Mouse (Mus musculus) retina, postnatal 7 days (tissue): Measurements from ENCODE around the gene Tigit.

Experiments
- DNase-seq: peaks from one replicate; pipeline ENCODE4 v3.0.0-alpha.2; 2012; ENCODE audit warnings: low read depth, low spot score

The Tigit gene

GRCm38 (mm10) chr16:43618286-43618685, 45.7 kb downstream of the Tigit start:
- no peak for DNase-seq

- DNase-seq: no peak
These were observed 46.6 kb downstream of the Tigit start for GRCm38 (mm10) chr16:43617346-43617745.

GRCm38 (mm10) chr16:43616348-43616747, 47.6 kb downstream of the Tigit start:
- DNase-seq: no peak

- DNase-seq: no peak
These were observed 53.6 kb downstream of the Tigit start for GRCm38 (mm10) chr16:43610375-43610774.

- DNase-seq: no peak
These were observed 55.9 kb downstream of the Tigit start for GRCm38 (mm10) chr16:43608066-43608465.

- no peak for DNase-seq
These were observed 56.9 kb downstream of the Tigit start for GRCm38 (mm10) chr16:43607086-43607485.

GRCm38 (mm10) chr16:43604399-43605013, 59.4 kb downstream of the Tigit start:
- no peak for DNase-seq

- no peak for DNase-seq
These were observed 60.3 kb downstream of the Tigit start for GRCm38 (mm10) chr16:43603591-43604141.

- DNase-seq: no peak
These were observed 61.4 kb downstream of the Tigit start for GRCm38 (mm10) chr16:43602573-43602972.

- no peak for DNase-seq
These were observed 64.2 kb downstream of the Tigit start for GRCm38 (mm10) chr16:43599707-43600106.
